Mouse (Mus musculus) limb, embryonic 12.5 days (tissue): ENCODE measurements at regions not wholly inside any gene's neighbourhood (a gene's known extent, or its start where the extent isn't known, plus 50 kb on each side); places are given as distances from the start of the nearest gene placed in this dataset.

Source experiments
- ATAC-seq: fragments of 200-750 bp; cut with Nextera tagmentation; 2 replicates; pipeline ENCODE4 v1.8.0; 2017; ENCODE audit warnings: low read depth, moderate TSS enrichment; ENCODE audit not compliant: insufficient number of reproducible peaks, insufficient read depth, low FRiP score, low TSS enrichment
- H3K27ac ChIP-seq: fragments of 300-500 bp; sonication (generic); 2 replicates; pipeline ENCODE4 v1.5.1; 2016; ENCODE audit warnings: mild to moderate bottlenecking, moderate library complexity
- H3K27me3 ChIP-seq: fragments of 300-500 bp; sonication (generic); 2 replicates; pipeline ENCODE4 v1.6.1; 2016; ENCODE audit warnings: mild to moderate bottlenecking, moderate library complexity
- H3K36me3 ChIP-seq: fragments of 300-500 bp; sonication (generic); 2 replicates; pipeline ENCODE4 v1.6.1; 2016; ENCODE audit warnings: mild to moderate bottlenecking, moderate library complexity
- H3K4me1 ChIP-seq: fragments of 300-500 bp; sonication (generic); replicated peaks from 2 replicates; pipeline ENCODE4 v1.6.1; 2016
- H3K4me2 ChIP-seq: fragments of 300-500 bp; sonication (generic); 2 replicates; pipeline ENCODE4 v1.6.1; 2016; ENCODE audit warnings: mild to moderate bottlenecking, moderate library complexity
- H3K4me3 ChIP-seq: fragments of 300-500 bp; sonication (generic); replicated peaks from 2 replicates; pipeline ENCODE4 v1.5.1; 2016; ENCODE audit warnings: mild to moderate bottlenecking
- H3K9ac ChIP-seq: fragments of 300-500 bp; sonication (generic); replicated peaks from 2 replicates; pipeline ENCODE4 v1.6.1; 2016; ENCODE audit warnings: mild to moderate bottlenecking, moderate library complexity
- H3K9me3 ChIP-seq: fragments of 300-500 bp; sonication (generic); 2 replicates; pipeline ENCODE4 v1.6.1; 2016; ENCODE audit warnings: mild to moderate bottlenecking, moderate library complexity
- WGBS: fragments of 180-500 bp; shearing (Covaris S2); methylation state at CpG from one replicate; pipeline ENCODE4 v1.1.7; 2016; 5-methylcytosine and 5-hydroxymethylcytosine counted together

DNA sequence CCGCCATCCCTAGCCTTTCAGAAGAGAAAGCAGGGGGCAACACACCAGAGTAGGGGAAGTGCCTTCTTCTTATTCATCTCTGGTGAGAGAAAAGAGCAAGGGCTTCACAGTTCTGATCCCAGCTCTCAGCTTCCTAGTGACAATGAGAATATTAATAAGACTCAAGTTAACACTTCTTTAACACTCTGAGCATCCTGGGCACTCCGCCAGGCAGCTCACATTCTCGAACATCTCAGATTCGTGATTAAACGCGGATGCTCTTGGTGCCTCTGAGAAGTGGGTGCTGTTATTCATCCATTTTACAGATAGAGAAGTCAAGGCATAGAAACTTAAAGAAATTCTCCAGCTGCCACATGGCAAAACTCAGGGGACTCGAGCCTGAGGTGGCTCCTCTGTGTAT, 237.1 kb downstream of the Rps15a start:
- Histone ChIP-seq H3K36me3 (no peaks in the 10 kb centered on the region), H3K27ac (no peak overlapping the region)
- WGBS = 81% methylated on average over 7 of the region's 7 CpGs

DNA sequence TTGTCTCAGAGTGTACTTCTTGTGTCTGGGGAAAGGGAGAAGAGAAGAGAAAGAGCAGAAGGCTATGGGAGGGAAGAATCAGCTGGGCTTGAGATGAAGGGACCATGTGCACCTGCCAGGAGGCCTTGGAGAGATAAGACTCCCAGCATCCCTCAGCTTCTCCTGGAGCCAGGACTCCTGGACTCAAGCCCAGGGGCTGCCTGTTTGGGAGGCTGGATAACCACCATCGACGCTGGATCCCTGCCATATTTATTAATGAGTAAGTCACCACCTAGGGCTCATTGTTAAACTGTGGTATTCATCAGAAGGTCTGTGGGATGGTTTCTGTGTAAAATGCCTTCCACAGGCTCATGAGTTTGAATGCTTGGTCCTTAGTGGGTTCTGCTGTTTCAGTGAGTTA, 240.7 kb downstream of the Rps15a start:
- H3K36me3 ChIP-seq = no peaks in the 10 kb centered on the region
- no peaks in the 10 kb centered on the region; the same call in 1 of the 2 replicates for H3K27me3 ChIP-seq
- no peaks in the 10 kb centered on the region for H3K4me1 ChIP-seq
- H3K9me3 ChIP-seq = no peaks in the 10 kb centered on the region
- no peak for ATAC-seq
- H3K4me2 ChIP-seq = no peak overlapping the region
- no peak overlapping the region for H3K9ac ChIP-seq
- 87% methylated on average over 2 of the region's 2 CpGs for WGBS
- H3K27ac ChIP-seq = no peak overlapping the region
- no peak overlapping the region for H3K4me3 ChIP-seq

More for the DNA sequence above, 237.1 kb downstream of the Rps15a start:
- no peak for ATAC-seq
- no peak overlapping the region for H3K9ac ChIP-seq
- H3K4me1 ChIP-seq = no peaks in the 10 kb centered on the region
- H3K9me3 ChIP-seq = no peaks in the 10 kb centered on the region
- no peak overlapping the region for H3K4me3 ChIP-seq
- H3K27me3 ChIP-seq = no peaks in the 10 kb centered on the region
- H3K4me2 ChIP-seq = no peak overlapping the region

DNA sequence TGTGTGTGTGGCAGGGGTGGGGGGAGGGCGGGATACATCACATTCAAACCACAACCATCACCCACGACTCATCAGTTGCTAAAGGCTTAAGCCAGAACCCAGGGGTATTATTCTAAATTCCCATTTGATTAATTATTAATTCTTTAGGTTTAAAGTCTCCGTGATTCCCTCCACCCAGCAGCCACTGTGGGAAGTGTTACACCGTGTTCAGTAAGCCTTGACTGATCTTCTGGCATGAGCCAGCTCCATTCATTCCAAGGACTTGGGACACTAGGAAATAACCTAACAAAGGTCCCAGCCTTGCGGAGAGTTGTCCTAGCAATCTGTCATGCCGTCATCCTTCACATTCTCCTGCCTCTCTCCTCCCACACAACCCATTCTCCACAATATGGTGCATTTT, 256.6 kb downstream of the Rps15a start:
- H3K9me3 ChIP-seq = no peaks in the 10 kb centered on the region
- H3K4me1 ChIP-seq = no peaks in the 10 kb centered on the region
- no peak overlapping the region for H3K4me3 ChIP-seq
- no peaks in the 10 kb centered on the region for H3K36me3 ChIP-seq
- H3K9ac ChIP-seq = no peak overlapping the region
- no peak overlapping the region for H3K27ac ChIP-seq
- WGBS = 82% methylated on average over 6 of the region's 6 CpGs
- H3K27me3 ChIP-seq = no peaks in the 10 kb centered on the region
- ATAC-seq = no peak
- no peak overlapping the region for H3K4me2 ChIP-seq

DNA sequence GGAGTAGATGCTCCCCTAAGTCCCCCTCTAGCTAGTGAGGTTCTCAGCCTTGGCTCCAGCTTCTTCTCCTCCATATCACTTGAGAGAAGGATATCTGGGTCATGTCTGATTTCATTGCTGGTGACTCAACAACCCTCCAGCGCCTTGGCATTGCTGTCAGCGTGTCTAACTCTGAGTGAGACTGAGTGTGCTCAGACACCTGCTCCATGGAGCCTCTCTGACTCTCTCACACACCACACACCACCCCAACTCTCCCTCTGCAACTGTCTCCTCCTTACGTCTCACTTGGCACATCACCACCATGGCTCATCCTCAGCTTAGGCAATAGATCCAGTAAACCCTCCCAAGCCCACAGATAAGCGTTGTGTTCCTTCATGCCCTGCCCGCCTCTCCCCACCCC, 260.0 kb downstream of the Rps15a start:
- no peaks in the 10 kb centered on the region for H3K9me3 ChIP-seq
- WGBS = 85% methylated on average over 5 of the region's 5 CpGs
- no peak overlapping the region for H3K4me2 ChIP-seq
- no peak overlapping the region for H3K4me3 ChIP-seq
- ATAC-seq = no peak
- no peak overlapping the region for H3K27ac ChIP-seq
- no peak overlapping the region for H3K9ac ChIP-seq
- H3K4me1 ChIP-seq = no peaks in the 10 kb centered on the region
- H3K27me3 ChIP-seq = no peaks in the 10 kb centered on the region
- H3K36me3 ChIP-seq = no peaks in the 10 kb centered on the region

- 61% methylated on average over 4 of the region's 4 CpGs for WGBS
- Histone ChIP-seq H3K27ac (no peak overlapping the region), H3K9me3 (no peaks in the 10 kb centered on the region), H3K4me3 (no peak overlapping the region), H3K27me3 (no peaks in the 10 kb centered on the region), H3K9ac (no peak overlapping the region), H3K4me2 (no peak overlapping the region), H3K36me3 (no peaks in the 10 kb centered on the region), H3K4me1 (no peaks in the 10 kb centered on the region)
- no peak for ATAC-seq
These were observed 262.3 kb downstream of the Rps15a start for GRCm38 (mm10) chr7:117853716-117854115.

DNA sequence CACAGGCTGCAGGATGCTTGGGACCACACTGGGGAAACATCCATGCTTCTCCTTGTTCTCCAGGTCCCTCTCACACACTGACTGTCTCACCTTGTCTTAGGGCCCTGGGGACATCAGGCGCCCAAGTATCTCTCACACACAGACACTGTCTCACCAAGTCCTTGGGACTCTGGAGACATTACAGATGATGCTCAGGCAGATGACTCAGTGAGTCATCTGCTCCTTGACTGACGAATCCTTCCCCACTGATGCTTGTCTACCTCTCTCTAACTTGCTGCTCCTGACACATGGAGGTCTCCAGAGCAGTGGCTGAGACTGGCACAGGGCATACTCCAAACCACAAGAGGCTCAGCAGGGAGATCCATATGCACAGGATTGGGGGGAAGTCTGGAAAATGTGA, 263.1 kb downstream of the Rps15a start:
- H3K9me3 ChIP-seq = no peaks in the 10 kb centered on the region
- no peak overlapping the region for H3K4me2 ChIP-seq
- no peak overlapping the region for H3K9ac ChIP-seq
- no peaks in the 10 kb centered on the region for H3K4me1 ChIP-seq
- H3K4me3 ChIP-seq = no peak overlapping the region
- no peak for ATAC-seq
- H3K27me3 ChIP-seq = no peaks in the 10 kb centered on the region
- 76% methylated on average over 2 of the region's 2 CpGs for WGBS
- H3K27ac ChIP-seq = no peak overlapping the region
- no peaks in the 10 kb centered on the region for H3K36me3 ChIP-seq

DNA sequence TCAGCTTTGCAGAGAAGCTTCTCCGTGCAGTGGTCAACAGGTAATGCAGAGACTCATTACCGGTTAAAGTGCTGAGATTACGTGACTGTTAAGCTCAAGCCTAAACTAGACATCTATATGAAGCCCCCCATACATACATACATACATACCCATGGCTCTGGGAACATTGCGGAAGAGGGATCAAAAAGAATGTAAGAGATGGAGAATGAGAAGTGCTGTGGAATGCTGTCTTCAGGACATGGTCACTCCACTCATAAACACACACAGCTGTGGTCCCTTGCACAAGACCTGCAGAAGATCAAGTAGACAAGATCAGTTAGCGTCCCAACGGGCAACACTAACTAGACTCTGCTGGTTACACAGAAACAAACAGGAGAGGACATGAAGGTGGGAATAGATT, 265.2 kb downstream of the Rps15a start:
- Histone ChIP-seq H3K4me1 (no peaks in the 10 kb centered on the region), H3K4me2 (no peak overlapping the region), H3K36me3 (no peaks in the 10 kb centered on the region), H3K9me3 (0 out of 2 replicates have a peak, but pooled peaks cover 3% of the 10 kb centered on the region), H3K4me3 (no peak overlapping the region), H3K27ac (no peak overlapping the region), H3K27me3 (no peaks in the 10 kb centered on the region), H3K9ac (no peak overlapping the region)
- no peak for ATAC-seq
- 92% methylated on average over 6 of the region's 6 CpGs for WGBS

DNA sequence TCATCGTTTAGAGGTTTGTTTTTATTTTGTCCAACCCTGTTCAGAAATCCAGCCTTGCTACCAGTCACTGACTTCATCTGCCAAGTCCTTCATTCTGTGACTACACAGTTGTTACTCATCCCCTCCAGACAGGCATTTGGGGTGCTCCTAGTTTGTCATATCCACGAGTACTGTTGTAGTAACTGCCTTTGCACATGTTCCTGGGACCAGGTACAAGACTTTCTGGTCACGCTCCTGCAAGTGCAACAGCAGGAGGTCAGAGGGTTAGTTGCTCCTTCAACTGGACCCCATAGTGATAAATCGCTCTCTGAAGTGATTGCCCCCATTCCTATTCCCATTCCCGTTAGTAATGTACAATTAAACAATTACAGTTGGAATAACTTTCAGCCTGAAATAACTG, 269.9 kb downstream of the Rps15a start:
- H3K9ac ChIP-seq = no peak overlapping the region

GRCm38 (mm10) chr7:117842780-117843179, 273.2 kb downstream of the Rps15a start:
- H3K4me3 ChIP-seq = no peak overlapping the region
- H3K9ac ChIP-seq = no peak overlapping the region
- H3K36me3 ChIP-seq = no peaks in the 10 kb centered on the region
- no peaks in the 10 kb centered on the region for H3K4me1 ChIP-seq
- ATAC-seq = no peak
- 27% methylated on average over 5 of the region's 5 CpGs for WGBS
- H3K4me2 ChIP-seq = no peak overlapping the region
- no peak overlapping the region for H3K27ac ChIP-seq
- H3K27me3 ChIP-seq = no peaks in the 10 kb centered on the region
- 0 out of 2 replicates have a peak, but pooled peaks cover 3% of the 10 kb centered on the region for H3K9me3 ChIP-seq

More for the DNA sequence above, 269.9 kb downstream of the Rps15a start:
- H3K4me1 ChIP-seq = no peaks in the 10 kb centered on the region
- 0 out of 2 replicates have a peak, but pooled peaks cover 3% of the 10 kb centered on the region for H3K9me3 ChIP-seq
- no peak overlapping the region for H3K4me2 ChIP-seq
- H3K27me3 ChIP-seq = no peaks in the 10 kb centered on the region
- WGBS = 81% methylated on average over 5 of the region's 5 CpGs
- H3K36me3 ChIP-seq = no peaks in the 10 kb centered on the region
- H3K27ac ChIP-seq = no peak overlapping the region
- ATAC-seq = no peak
- no peak overlapping the region for H3K4me3 ChIP-seq

GRCm38 (mm10) chr7:117795035-117795434, 321.0 kb downstream of the Rps15a start:
- H3K4me3 ChIP-seq = no peak overlapping the region
- H3K9me3 ChIP-seq = no peaks in the 10 kb centered on the region
- H3K4me1 ChIP-seq = no peaks in the 10 kb centered on the region
- H3K36me3 ChIP-seq = no peaks in the 10 kb centered on the region
- WGBS = 44% methylated on average over 3 of the region's 3 CpGs
- H3K9ac ChIP-seq = no peak overlapping the region
- H3K4me2 ChIP-seq = no peak overlapping the region
- H3K27ac ChIP-seq = no peak overlapping the region
- no peaks in the 10 kb centered on the region for H3K27me3 ChIP-seq
- no peak for ATAC-seq

DNA sequence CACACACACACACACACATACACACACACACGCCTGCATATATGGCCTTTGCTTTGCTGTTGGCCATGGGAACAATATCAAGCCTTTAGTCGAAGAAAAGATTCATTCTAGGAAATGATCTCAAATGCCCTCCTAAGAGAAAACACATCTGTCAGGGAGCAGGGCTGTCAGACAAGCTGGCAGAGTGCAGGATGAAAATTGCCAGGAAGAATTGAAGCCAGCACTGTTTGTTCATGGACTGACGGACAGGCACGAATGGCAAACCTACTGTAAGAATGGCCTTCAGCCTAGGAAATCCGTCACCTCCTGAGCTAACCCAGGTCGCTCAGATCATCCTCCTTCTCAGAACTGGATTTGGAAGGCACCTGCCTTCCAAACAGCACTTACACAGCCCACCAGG, 322.0 kb downstream of the Rps15a start:
- H3K9ac ChIP-seq = no peak overlapping the region
- H3K4me3 ChIP-seq = no peak overlapping the region
- WGBS = 86% methylated on average over 6 of the region's 6 CpGs
- H3K27me3 ChIP-seq = no peaks in the 10 kb centered on the region
- no peak overlapping the region for H3K4me2 ChIP-seq
- no peaks in the 10 kb centered on the region for H3K9me3 ChIP-seq
- no peaks in the 10 kb centered on the region for H3K36me3 ChIP-seq
- no peak for ATAC-seq
- H3K27ac ChIP-seq = no peak overlapping the region
- H3K4me1 ChIP-seq = no peaks in the 10 kb centered on the region

- no peak overlapping the region for H3K4me3 ChIP-seq
These were observed 323.5 kb downstream of the Rps15a start for GRCm38 (mm10) chr7:117792456-117792855.

More at GRCm38 (mm10) chr7:117792456-117792855, 323.5 kb downstream of the Rps15a start:
- Histone ChIP-seq H3K27me3 (no peaks in the 10 kb centered on the region), H3K27ac (no peak overlapping the region), H3K4me1 (no peaks in the 10 kb centered on the region), H3K9ac (no peak overlapping the region), H3K9me3 (no peaks in the 10 kb centered on the region), H3K36me3 (no peaks in the 10 kb centered on the region), H3K4me2 (no peak overlapping the region)
- 89% methylated on average over 4 of the region's 4 CpGs for WGBS
- no peak for ATAC-seq
